Mouse (Mus musculus) ovary, postnatal 10 days (tissue): ENCODE measurements at regions not wholly inside any gene's neighbourhood (a gene's known extent, or its start where the extent isn't known, plus 50 kb on each side); places are given as distances from the start of the nearest gene placed in this dataset.

ENCODE experiments used
- DNase-seq: peaks from one replicate; pipeline ENCODE4 v3.0.0; 2022; ENCODE audit warnings: low spot score

DNA sequence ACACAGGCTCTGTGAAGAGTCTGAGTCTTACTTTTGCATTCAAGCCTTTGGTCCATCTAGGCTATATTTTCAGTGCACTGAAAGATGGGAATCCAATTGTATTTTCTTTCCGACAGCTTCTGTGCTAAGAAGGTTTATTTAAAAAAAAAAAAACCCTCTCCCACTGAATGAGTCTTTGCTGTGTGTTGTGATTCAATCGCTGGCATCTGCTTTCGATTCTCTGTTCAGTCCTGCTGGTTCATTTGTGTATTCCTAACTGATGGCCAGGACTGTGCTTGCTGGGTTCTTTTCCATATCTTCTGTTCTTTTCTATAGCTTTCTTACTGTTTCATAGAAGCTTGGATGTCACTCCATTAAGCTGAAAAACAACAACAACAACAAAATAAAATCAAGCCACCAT, 132.9 kb downstream of the Tex36 start:
- no peak for DNase-seq

DNA sequence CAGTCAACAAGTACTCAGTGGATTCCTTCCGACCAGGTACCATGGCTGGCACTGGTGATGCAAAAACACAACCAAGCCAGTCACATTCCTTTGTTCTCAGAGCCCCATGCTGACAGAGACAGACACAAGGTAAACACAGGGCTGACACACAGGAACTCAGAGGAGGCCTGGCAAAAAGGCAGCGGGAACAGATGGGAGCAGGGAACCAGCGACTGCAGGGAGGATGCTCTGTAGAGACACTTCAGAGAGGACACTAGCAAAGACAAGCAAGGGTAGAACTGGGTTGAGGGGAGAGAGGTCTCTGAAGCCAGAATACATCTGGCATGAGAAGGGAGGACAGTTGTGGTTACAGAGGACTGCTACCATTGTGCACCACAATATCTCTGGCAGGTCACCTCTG, 133.6 kb downstream of the Tex36 start:
- DNase-seq: no peak

GRCm38 (mm10) chr7:133467579-133467978, 134.4 kb downstream of the Tex36 start:
- no peak for DNase-seq

DNA sequence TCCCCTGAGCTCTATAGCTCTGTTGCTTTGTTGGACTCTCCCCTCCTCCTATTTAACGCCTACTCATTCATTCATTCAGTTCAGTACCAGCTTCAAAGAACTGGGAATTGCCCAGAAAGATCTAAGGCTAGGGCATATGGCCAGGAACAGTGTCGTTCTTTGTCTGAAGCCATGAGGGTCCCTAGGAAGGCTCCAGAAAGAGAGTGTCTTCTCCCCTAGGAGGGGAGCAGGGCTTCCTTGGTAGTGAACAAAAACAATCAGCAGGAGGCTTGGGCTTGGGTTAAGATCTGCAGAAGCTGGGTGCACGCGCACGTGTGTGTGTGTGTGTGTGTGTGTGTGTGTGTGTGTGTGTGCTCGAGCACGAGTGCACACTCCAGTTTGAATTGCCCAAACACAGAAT, 142.7 kb downstream of the Tex36 start:
- no peak for DNase-seq

GRCm38 (mm10) chr7:133457436-133458324, 144.3 kb downstream of the Tex36 start:
- DNase-seq: no peak

GRCm38 (mm10) chr7:133450246-133450645, 151.7 kb downstream of the Tex36 start:
- no peak for DNase-seq

- no peak for DNase-seq
These were observed 154.9 kb downstream of the Tex36 start for GRCm38 (mm10) chr7:133447079-133447478.

GRCm38 (mm10) chr7:133441661-133442060, 160.3 kb downstream of the Tex36 start:
- DNase-seq: no peak

DNA sequence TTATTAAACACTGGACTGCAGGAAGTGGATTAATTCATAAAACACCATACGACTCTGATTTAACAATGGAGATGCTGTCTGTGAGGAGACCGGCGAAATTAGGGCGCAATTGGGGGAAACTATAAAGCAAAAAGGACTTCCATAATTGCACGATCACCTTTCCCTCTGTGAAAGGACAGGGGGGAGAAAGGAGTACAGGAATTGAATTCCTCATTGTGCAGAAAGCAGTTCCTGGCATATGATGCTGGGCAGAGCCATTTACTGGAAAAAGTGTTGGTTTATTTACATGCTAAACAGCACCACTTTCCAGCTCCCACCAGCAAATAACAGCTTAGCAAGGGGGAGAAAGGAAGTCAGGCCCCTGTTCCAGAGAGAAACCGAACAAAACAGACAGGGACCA, 160.8 kb downstream of the Tex36 start:
- no peak for DNase-seq

DNA sequence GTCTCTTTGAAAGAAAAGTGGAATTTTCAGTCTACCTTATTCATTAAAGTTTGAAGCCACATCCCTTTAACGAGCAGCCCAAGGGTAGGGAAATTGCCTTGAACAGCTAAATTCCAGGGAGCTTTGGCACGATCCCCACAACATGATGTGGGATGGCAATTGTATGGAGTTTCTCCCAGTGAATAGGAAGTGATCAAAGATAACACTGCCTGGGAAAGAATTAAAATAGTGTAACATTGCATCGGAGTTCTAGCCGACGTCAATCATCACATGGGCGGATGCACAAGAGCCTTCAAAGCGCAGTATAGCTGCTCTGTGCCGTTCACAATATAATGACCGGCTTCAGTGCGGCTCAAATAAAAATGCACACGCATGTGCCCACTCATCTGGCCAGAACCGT, 161.2 kb downstream of the Tex36 start:
- no peak for DNase-seq

DNA sequence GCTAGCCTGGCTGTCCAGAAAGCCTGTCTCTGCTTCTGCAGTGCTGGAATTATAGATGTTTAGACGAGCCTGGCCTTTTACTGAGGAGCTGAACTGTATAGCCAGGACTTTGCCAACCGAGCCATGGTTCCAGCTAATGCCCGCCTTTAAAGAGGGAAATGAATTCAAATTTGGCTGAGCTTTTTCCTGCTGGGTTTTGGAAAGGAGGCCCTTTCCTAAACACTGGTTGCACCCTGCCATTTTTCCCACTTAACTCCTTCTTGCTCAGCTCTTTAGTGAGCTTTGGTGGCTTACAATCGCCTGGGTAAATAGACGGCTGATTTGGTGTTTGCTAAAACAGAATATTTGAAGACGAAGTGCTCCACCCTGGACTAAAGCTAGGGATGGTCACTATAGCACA, 161.9 kb downstream of the Tex36 start:
- no peak for DNase-seq

GRCm38 (mm10) chr7:133438631-133439030, 163.3 kb downstream of the Tex36 start:
- DNase-seq: no peak

DNA sequence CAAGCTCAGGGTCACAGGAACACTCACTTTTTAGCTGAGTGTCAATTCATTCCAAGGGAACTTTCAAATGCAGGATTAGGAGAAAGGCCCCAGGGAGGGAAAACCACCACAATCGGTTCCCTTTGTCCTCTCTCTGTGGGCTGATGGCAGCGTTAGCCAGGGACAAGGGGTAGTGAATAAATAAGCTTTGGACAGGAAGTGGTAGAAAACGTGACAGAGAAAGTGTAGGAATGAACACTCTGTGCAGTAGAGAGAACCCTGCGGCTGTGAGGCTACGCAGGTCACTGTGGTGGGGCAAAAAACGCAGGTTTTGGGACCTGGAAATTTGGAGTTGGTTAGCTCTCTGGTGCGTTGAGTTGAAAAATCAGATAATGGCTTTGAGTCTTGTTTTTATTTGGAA, 164.1 kb downstream of the Tex36 start:
- DNase-seq: no peak

- DNase-seq: no peak
These were observed 166.2 kb downstream of the Tex36 start for GRCm38 (mm10) chr7:133435596-133436357.

DNA sequence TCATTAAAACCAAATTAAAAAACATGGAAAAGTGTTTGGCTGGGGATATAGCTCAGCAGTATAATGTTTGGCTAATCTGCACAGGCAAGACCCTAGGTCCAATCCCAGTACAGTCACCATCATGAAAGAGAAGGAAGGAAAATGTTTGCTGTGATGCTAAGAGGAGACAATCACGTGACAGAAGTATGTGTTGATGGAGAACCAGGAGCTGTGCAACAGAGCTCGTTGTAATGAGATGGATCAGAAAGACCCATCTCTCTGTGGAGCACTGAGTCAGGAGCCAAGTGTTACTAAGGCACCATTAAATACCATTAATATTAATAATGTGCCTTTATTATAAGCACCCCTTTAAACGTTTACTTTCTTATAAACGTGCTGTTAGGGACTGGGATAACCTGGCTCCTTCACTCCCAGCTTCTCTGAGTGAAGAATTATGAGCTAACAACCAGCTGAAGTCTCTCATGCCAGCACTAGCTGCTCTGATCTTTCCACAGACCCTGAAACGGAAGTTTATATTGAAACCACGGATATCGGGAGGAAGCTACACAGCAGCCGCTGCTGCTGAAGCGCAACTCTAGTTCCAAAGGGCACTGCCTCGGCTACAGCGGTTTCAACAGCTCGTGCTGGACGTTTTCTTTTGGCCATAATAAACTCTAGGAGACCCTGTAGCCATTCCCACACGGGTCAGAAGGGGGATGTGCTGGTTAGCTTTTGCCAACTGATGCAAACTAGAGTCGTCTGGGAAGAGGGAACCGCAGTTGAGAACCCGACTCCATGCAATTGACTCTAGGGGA, 167.7 kb downstream of the Tex36 start:
- DNase-seq: no peak

DNA sequence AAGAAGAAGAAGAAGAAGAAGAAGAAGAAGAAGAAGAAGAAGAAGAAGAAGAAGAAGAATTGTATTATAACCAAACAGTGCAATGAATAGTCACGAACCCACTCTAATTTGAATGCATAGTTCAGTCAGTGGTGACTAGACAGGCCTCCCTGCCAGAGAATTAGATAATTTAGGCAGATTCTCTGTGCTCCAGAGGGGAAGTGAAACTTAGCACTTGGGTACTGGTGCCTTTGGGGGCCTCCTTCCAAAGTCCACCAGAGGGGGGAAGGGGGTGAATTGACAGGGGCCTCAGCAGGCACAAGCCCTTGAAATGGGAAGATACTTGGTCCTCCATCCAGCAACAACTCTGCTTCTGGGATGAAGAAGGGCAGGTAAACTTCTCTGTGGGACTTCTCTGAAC, 169.6 kb downstream of the Tex36 start:
- no peak for DNase-seq

DNA sequence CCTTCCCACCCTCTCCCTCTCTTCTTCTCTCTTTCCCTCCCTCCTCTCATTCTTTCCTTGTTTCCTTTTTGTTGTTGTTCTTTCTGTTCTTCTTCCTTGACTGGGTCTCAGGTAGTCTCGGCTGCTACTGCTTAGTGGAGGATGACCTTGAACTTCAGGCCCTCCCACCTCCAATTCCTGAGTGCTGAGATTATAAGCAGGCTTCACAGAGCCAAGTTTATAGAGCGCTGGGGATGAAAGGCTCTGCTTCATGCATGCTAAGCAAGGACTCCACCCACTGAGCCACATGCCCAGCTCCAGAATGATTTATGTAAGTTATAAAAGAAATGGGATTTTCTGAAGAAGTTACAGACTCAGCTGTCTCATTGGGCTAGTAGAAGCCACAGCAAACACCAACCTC, 199.9 kb downstream of the Tex36 start:
- DNase-seq: no peak

GRCm38 (mm10) chr7:133400691-133401090, 201.3 kb downstream of the Tex36 start:
- DNase-seq: no peak

GRCm38 (mm10) chr7:133388716-133389115, 213.2 kb downstream of the Tex36 start:
- no peak for DNase-seq

- DNase-seq: no peak
These were observed 219.8 kb downstream of the Tex36 start for GRCm38 (mm10) chr7:133382032-133382712.

- DNase-seq: no peak
These were observed 222.6 kb downstream of the Tex36 start for GRCm38 (mm10) chr7:133379373-133379772.

GRCm38 (mm10) chr7:133378338-133378737, 223.6 kb downstream of the Tex36 start:
- DNase-seq: no peak
